Mouse (Mus musculus): Measurements from ENCODE around the gene Ncstn.

The Ncstn gene

GRCm38 (mm10) chr1:172082101-172082898 is at the start of gene Ncstn, which contains the start of gene Copa:
Gene Ncstn (minus strand): TSS chr1:172082795.
Gene Copa (plus strand): TSS chr1:172082529.
- DNase-seq, result peak; percentile 95

- no peak for DNase-seq
Measured at GRCm38 (mm10) chr1:172132319-172132718, 49.7 kb upstream of the Ncstn start.

- DNase-seq, result no peak
Measured at GRCm38 (mm10) chr1:172129780-172130179, 47.2 kb upstream of the Ncstn start.

- no peak for DNase-seq
Measured at GRCm38 (mm10) chr1:172129108-172129507, 46.5 kb upstream of the Ncstn start.

GRCm38 (mm10) chr1:172128563-172128962 is 46.0 kb upstream of the Ncstn start:
- no peak for DNase-seq

GRCm38 (mm10) chr1:172127487-172127886 is 44.9 kb upstream of the Ncstn start:
- peak; percentile 29 for DNase-seq

GRCm38 (mm10) chr1:172126376-172127347 is 44.1 kb upstream of the Ncstn start, which contains the start of gene Pex19:
Gene Pex19 (plus strand): TSS chr1:172126755.
- DNase-seq, result peak; percentile 66

- DNase-seq, result no peak
Measured at GRCm38 (mm10) chr1:172124572-172124971, 42.0 kb upstream of the Ncstn start.

- DNase-seq, result no peak
Measured at GRCm38 (mm10) chr1:172122671-172123070, 40.1 kb upstream of the Ncstn start.

GRCm38 (mm10) chr1:172119720-172120119 is 37.1 kb upstream of the Ncstn start:
- peak; percentile 60 for DNase-seq

- DNase-seq, result no peak
Measured at GRCm38 (mm10) chr1:172119100-172119499, 36.5 kb upstream of the Ncstn start.

- no peak for DNase-seq
Measured at GRCm38 (mm10) chr1:172116948-172117347, 34.4 kb upstream of the Ncstn start.

- DNase-seq, result no peak
Measured at GRCm38 (mm10) chr1:172107777-172108477, 25.3 kb upstream of the Ncstn start.

GRCm38 (mm10) chr1:172105101-172105500 is 22.5 kb upstream of the Ncstn start:
- DNase-seq, result no peak

- no peak for DNase-seq
Measured at GRCm38 (mm10) chr1:172103619-172104018, 21.0 kb upstream of the Ncstn start.

- DNase-seq, result peak; percentile 85
Measured at GRCm38 (mm10) chr1:172099325-172100033, 16.9 kb upstream of the Ncstn start.

- no peak for DNase-seq
Measured at GRCm38 (mm10) chr1:172095202-172095601, 12.6 kb upstream of the Ncstn start.

GRCm38 (mm10) chr1:172094295-172094694 is 11.7 kb upstream of the Ncstn start:
- peak; percentile 25 for DNase-seq

- peak; percentile 79 for DNase-seq
Measured at GRCm38 (mm10) chr1:172093522-172093921, 10.9 kb upstream of the Ncstn start.

GRCm38 (mm10) chr1:172082899-172083445 is 377 bp upstream of the Ncstn start:
- DNase-seq, result no peak

GRCm38 (mm10) chr1:172077981-172078380 is 4.6 kb downstream of the Ncstn start:
- no peak for DNase-seq

- DNase-seq, result no peak
Measured at GRCm38 (mm10) chr1:172072604-172073003, 10.0 kb downstream of the Ncstn start.

Measured in kidney, adult 11 months (tissue).